Comparison of ENCODE assay signal across 11 mouse cellular contexts in the genomic region with DNA sequence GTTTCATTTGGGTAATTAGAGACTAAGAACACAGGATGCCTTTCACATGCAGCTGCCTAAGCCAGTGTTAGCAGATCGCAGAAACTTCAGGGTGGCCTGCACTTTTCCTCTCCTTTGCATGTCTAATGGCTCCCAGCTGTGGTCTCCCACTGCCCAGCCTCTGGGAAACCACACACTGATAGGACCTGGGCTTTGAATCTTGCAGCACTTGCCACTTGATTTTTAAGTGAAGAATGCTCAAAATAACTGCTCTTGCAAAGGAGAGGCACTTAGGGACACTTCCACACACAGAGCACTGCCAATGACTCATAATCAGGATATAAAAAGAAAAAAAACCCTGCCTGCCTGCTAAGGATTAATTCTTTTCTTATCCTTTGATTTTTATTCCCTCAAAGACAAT.
DNase-seq lines count a peak whose midpoint lies in the region; ATAC-seq and TF ChIP-seq lines count a peak whose summit lies in the region.
"Had no signal": no experiment of that assay in that cellular context is flagged by ENCODE, and none has a peak within 500 bp of the region (broad histone marks: within the 10 kb centered on the region; RNA-seq: fewer than 3 reads in every experiment).

No protein-coding gene starts in this region.

- no peak overlapping the region for H3K4me2 ChIP-seq in forebrain, postnatal 0 days (ENCODE audit: low read depth)
- no peak overlapping the region for H3K4me2 ChIP-seq in forebrain, embryonic 11.5 days (ENCODE audit: low read depth, low read length, severe bottlenecking)
- H3K4me2 ChIP-seq in midbrain, embryonic 13.5 days (replicated peaks), result no peak overlapping the region

- ATAC-seq in forebrain, postnatal 0 days, result peak; percentile 48; the same call in 1 of the 2 replicates
- no peak for ATAC-seq in forebrain, embryonic 11.5 days (replicated peaks; ENCODE audit: low FRiP score)
- no peak for ATAC-seq in midbrain, embryonic 13.5 days

- DNase-seq in forebrain, postnatal 0 days, result peak; percentile 5
- no peak for DNase-seq in forebrain, embryonic 11.5 days (ENCODE audit: low spot score)
- DNase-seq in midbrain, embryonic 10.5 days (ENCODE audit: low spot score), result peak; percentile 8
- DNase-seq in left cerebral cortex, postnatal 25 days (ENCODE audit: low spot score in 2 of 2), result peak; percentile 31 to 70
- DNase-seq in skeletal muscle tissue, adult 2 months (ENCODE audit: low read depth, low spot score), result peak; percentile 17
- no peak for DNase-seq in urinary bladder, postnatal 14 days (ENCODE audit: low spot score)
- no peak for DNase-seq in natural killer cell, adult 2 months (ENCODE audit: low spot score in 2 of 2)
- DNase-seq: kidney, postnatal 14 days had no signal

- H3K9ac ChIP-seq in forebrain, postnatal 0 days, result no peak overlapping the region
- H3K9ac ChIP-seq in forebrain, embryonic 11.5 days (ENCODE audit: low read length), result no peak overlapping the region
- no peak overlapping the region for H3K9ac ChIP-seq in midbrain, embryonic 13.5 days (replicated peaks)
- H3K9ac ChIP-seq: liver, embryonic 14.5 days had no signal

- intact Hi-C loops in left cerebral cortex, postnatal 25 days (cut with DNase I), result loop anchor here (5.0 kb wide), 2 partner anchors 44 to 191 kb away; partner anchors contain the start of gene Sstr4

- H3K9me3 ChIP-seq in forebrain, postnatal 0 days (ENCODE audit: low read length), result no peaks in the 10 kb centered on the region
- H3K9me3 ChIP-seq in forebrain, embryonic 11.5 days (ENCODE audit: control insufficient read depth, low read length), result no peaks in the 10 kb centered on the region
- H3K9me3 ChIP-seq in midbrain, embryonic 10.5 days (replicated peaks), result no peaks in the 10 kb centered on the region
- no peaks in the 10 kb centered on the region for H3K9me3 ChIP-seq in midbrain, embryonic 13.5 days

- no peak overlapping the region for H3K27ac ChIP-seq in forebrain, postnatal 0 days (ENCODE audit: low read depth, low read length)
- H3K27ac ChIP-seq in forebrain, embryonic 11.5 days (ENCODE audit: low read depth, low read length), result no peak overlapping the region
- no peak overlapping the region for H3K27ac ChIP-seq in midbrain, embryonic 10.5 days (replicated peaks)
- H3K27ac ChIP-seq in midbrain, embryonic 13.5 days, result no peak overlapping the region
- H3K27ac ChIP-seq: liver, embryonic 14.5 days; stomach, postnatal 0 days had no signal

- 24% methylated on average over 1 of the region's 1 CpGs for WGBS in forebrain, postnatal 0 days
- WGBS in forebrain, embryonic 11.5 days, result 29% methylated on average over 1 of the region's 1 CpGs
- 24% methylated on average over 1 of the region's 1 CpGs for WGBS in midbrain, embryonic 10.5 days
- 21% methylated on average over 1 of the region's 1 CpGs for WGBS in midbrain, embryonic 13.5 days

- no peaks in the 10 kb centered on the region for H3K27me3 ChIP-seq in forebrain, postnatal 0 days (ENCODE audit: insufficient read depth, low read length)
- no peaks in the 10 kb centered on the region for H3K27me3 ChIP-seq in forebrain, embryonic 11.5 days (ENCODE audit: control insufficient read depth, insufficient read depth, low read length)
- H3K27me3 ChIP-seq in midbrain, embryonic 10.5 days (ENCODE audit: low read depth, poor library complexity, severe bottlenecking), result no peaks in the 10 kb centered on the region
- no peaks in the 10 kb centered on the region for H3K27me3 ChIP-seq in midbrain, embryonic 13.5 days

- H3K4me3 ChIP-seq in forebrain, postnatal 0 days (ENCODE audit: low read depth, low read length), result no peak overlapping the region
- H3K4me3 ChIP-seq in forebrain, embryonic 11.5 days (ENCODE audit: low read depth, low read length), result no peak overlapping the region
- H3K4me3 ChIP-seq in midbrain, embryonic 10.5 days, result no peak overlapping the region
- no peak overlapping the region for H3K4me3 ChIP-seq in midbrain, embryonic 13.5 days (replicated peaks)

- no peak for TF ChIP-seq CTCF in forebrain, postnatal 0 days (IDR thresholded peaks at IDR 0.05; ENCODE audit: low read depth)

- H3K4me1 ChIP-seq in forebrain, postnatal 0 days (ENCODE audit: insufficient read depth), result no peaks in the 10 kb centered on the region
- H3K4me1 ChIP-seq in forebrain, embryonic 11.5 days (replicated peaks; ENCODE audit: control insufficient read depth, insufficient read depth, low read length), result no peaks in the 10 kb centered on the region
- H3K4me1 ChIP-seq in midbrain, embryonic 10.5 days, result no peaks in the 10 kb centered on the region
- no peaks in the 10 kb centered on the region for H3K4me1 ChIP-seq in midbrain, embryonic 13.5 days (replicated peaks)

- no peaks in the 10 kb centered on the region for H3K36me3 ChIP-seq in forebrain, postnatal 0 days (ENCODE audit: insufficient read depth)
- no peaks in the 10 kb centered on the region for H3K36me3 ChIP-seq in forebrain, embryonic 11.5 days (ENCODE audit: control insufficient read depth, insufficient read depth, low read length)
- no peaks in the 10 kb centered on the region for H3K36me3 ChIP-seq in midbrain, embryonic 10.5 days
- no peaks in the 10 kb centered on the region for H3K36me3 ChIP-seq in midbrain, embryonic 13.5 days

Comparison
In these comparisons a context has a peak if more than half of its experiments do, and no peak if none do; other contexts are left out.
1. DNase-seq: peak in forebrain, postnatal 0 days (single experiment), midbrain, embryonic 10.5 days (single experiment), left cerebral cortex, postnatal 25 days (2 of 2) and skeletal muscle tissue, adult 2 months (single experiment); none in forebrain, embryonic 11.5 days (single experiment), urinary bladder, postnatal 14 days (single experiment) and natural killer cell, adult 2 months (0 of 2).